Mouse (Mus musculus): ENCODE measurements at regions not wholly inside any gene's neighbourhood (a gene's known extent, or its start where the extent isn't known, plus 50 kb on each side); places are given as distances from the start of the nearest gene placed in this dataset.

- Histone ChIP-seq H3K36me3 (ENCODE audit: control insufficient read depth, insufficient read depth, low read length) (no peaks in the 10 kb centered on the region), H3K4me3 (ENCODE audit: control insufficient read depth in 1 of 2, insufficient read depth in 1 of 2, low read depth in 1 of 2, low read length in 2 of 2) (no peak overlapping the region), H3K4me1 (ENCODE audit: control insufficient read depth in 2 of 2, insufficient read depth in 2 of 2, low read length in 2 of 2) (peaks cover 0 to 3% of the 10 kb centered on the region in 2 experiments; a peak in 1 of 4 replicates), H3K27me3 (ENCODE audit: control insufficient read depth, insufficient read depth, low read length) (no peaks in the 10 kb centered on the region), H3K9me3 (ENCODE audit: control insufficient read depth, low read length) (no peaks in the 10 kb centered on the region), H3K4me2 (ENCODE audit: low read length) (no peak overlapping the region), H3K9ac (ENCODE audit: low read length) (no peak overlapping the region), H3K27ac (replicated peaks in 1 of 2; ENCODE audit: control insufficient read depth in 1 of 2, insufficient read depth in 1 of 2, low read depth in 2 of 2, low read length in 2 of 2) (no peak overlapping the region)
- WGBS = 42% methylated on average over 12 of the region's 12 CpGs
- no peak for ATAC-seq (ENCODE audit: insufficient number of reproducible peaks, insufficient read depth, low FRiP score, low read depth)
Measured at GRCm38 (mm10) chr16:76497041-76497808, 123.6 kb upstream of the Nrip1 start.

GRCm38 (mm10) chr16:76483419-76483818 is 109.8 kb upstream of the Nrip1 start:
- WGBS = 91% methylated on average over 5 of the region's 5 CpGs
- H3K9me3 ChIP-seq (ENCODE audit: control insufficient read depth, low read length) = no peaks in the 10 kb centered on the region
- H3K4me3 ChIP-seq (ENCODE audit: control insufficient read depth in 1 of 2, insufficient read depth in 1 of 2, low read depth in 1 of 2, low read length in 2 of 2) = no peak overlapping the region
- H3K9ac ChIP-seq (ENCODE audit: low read length) = no peak overlapping the region
- H3K36me3 ChIP-seq (ENCODE audit: control insufficient read depth, insufficient read depth, low read length) = no peaks in the 10 kb centered on the region
- no peaks in the 10 kb centered on the region for H3K4me1 ChIP-seq (ENCODE audit: control insufficient read depth in 2 of 2, insufficient read depth in 2 of 2, low read length in 2 of 2)
- H3K27me3 ChIP-seq (ENCODE audit: control insufficient read depth, insufficient read depth, low read length) = no peaks in the 10 kb centered on the region
- H3K4me2 ChIP-seq (ENCODE audit: low read length) = no peak overlapping the region
- ATAC-seq (ENCODE audit: insufficient number of reproducible peaks, insufficient read depth, low FRiP score, low read depth) = no peak
- H3K27ac ChIP-seq (replicated peaks in 1 of 2; ENCODE audit: control insufficient read depth in 1 of 2, insufficient read depth in 1 of 2, low read depth in 2 of 2, low read length in 2 of 2) = no peak overlapping the region

GRCm38 (mm10) chr16:76481966-76482365 is 108.3 kb upstream of the Nrip1 start:
- H3K9me3 ChIP-seq (ENCODE audit: control insufficient read depth, low read length) = no peaks in the 10 kb centered on the region
- WGBS = 89% methylated on average over 4 of the region's 4 CpGs
- no peak overlapping the region for H3K27ac ChIP-seq (replicated peaks in 1 of 2; ENCODE audit: control insufficient read depth in 1 of 2, insufficient read depth in 1 of 2, low read depth in 2 of 2, low read length in 2 of 2)
- no peak for ATAC-seq (ENCODE audit: insufficient number of reproducible peaks, insufficient read depth, low FRiP score, low read depth)
- H3K4me2 ChIP-seq (ENCODE audit: low read length) = no peak overlapping the region
- no peak overlapping the region for H3K4me3 ChIP-seq (ENCODE audit: control insufficient read depth in 1 of 2, insufficient read depth in 1 of 2, low read depth in 1 of 2, low read length in 2 of 2)
- H3K36me3 ChIP-seq (ENCODE audit: control insufficient read depth, insufficient read depth, low read length) = no peaks in the 10 kb centered on the region
- no peaks in the 10 kb centered on the region for H3K27me3 ChIP-seq (ENCODE audit: control insufficient read depth, insufficient read depth, low read length)
- no peaks in the 10 kb centered on the region for H3K4me1 ChIP-seq (ENCODE audit: control insufficient read depth in 2 of 2, insufficient read depth in 2 of 2, low read length in 2 of 2)
- no peak overlapping the region for H3K9ac ChIP-seq (ENCODE audit: low read length)

GRCm38 (mm10) chr16:76477474-76477873 is 103.8 kb upstream of the Nrip1 start:
- WGBS = 80% methylated on average over 8 of the region's 8 CpGs
- Histone ChIP-seq H3K36me3 (ENCODE audit: control insufficient read depth, insufficient read depth, low read length) (no peaks in the 10 kb centered on the region), H3K4me2 (ENCODE audit: low read length) (no peak overlapping the region), H3K9me3 (ENCODE audit: control insufficient read depth, low read length) (no peaks in the 10 kb centered on the region), H3K27me3 (ENCODE audit: control insufficient read depth, insufficient read depth, low read length) (no peaks in the 10 kb centered on the region), H3K4me3 (ENCODE audit: control insufficient read depth in 1 of 2, insufficient read depth in 1 of 2, low read depth in 1 of 2, low read length in 2 of 2) (no peak overlapping the region), H3K27ac (replicated peaks in 1 of 2; ENCODE audit: control insufficient read depth in 1 of 2, insufficient read depth in 1 of 2, low read depth in 2 of 2, low read length in 2 of 2) (no peak overlapping the region), H3K4me1 (ENCODE audit: control insufficient read depth in 2 of 2, insufficient read depth in 2 of 2, low read length in 2 of 2) (no peaks in the 10 kb centered on the region), H3K9ac (ENCODE audit: low read length) (no peak overlapping the region)
- ATAC-seq (ENCODE audit: insufficient number of reproducible peaks, insufficient read depth, low FRiP score, low read depth) = no peak

GRCm38 (mm10) chr16:76474481-76474880 is 100.9 kb upstream of the Nrip1 start:
- Histone ChIP-seq H3K36me3 (ENCODE audit: control insufficient read depth, insufficient read depth, low read length) (no peaks in the 10 kb centered on the region), H3K9me3 (ENCODE audit: control insufficient read depth, low read length) (no peaks in the 10 kb centered on the region), H3K4me2 (ENCODE audit: low read length) (no peak overlapping the region), H3K27me3 (ENCODE audit: control insufficient read depth, insufficient read depth, low read length) (no peaks in the 10 kb centered on the region), H3K4me1 (ENCODE audit: control insufficient read depth in 2 of 2, insufficient read depth in 2 of 2, low read length in 2 of 2) (no peaks in the 10 kb centered on the region), H3K4me3 (ENCODE audit: control insufficient read depth in 1 of 2, insufficient read depth in 1 of 2, low read depth in 1 of 2, low read length in 2 of 2) (no peak overlapping the region), H3K9ac (ENCODE audit: low read length) (no peak overlapping the region), H3K27ac (replicated peaks in 1 of 2; ENCODE audit: control insufficient read depth in 1 of 2, insufficient read depth in 1 of 2, low read depth in 2 of 2, low read length in 2 of 2) (no peak overlapping the region)
- ATAC-seq (ENCODE audit: insufficient number of reproducible peaks, insufficient read depth, low FRiP score, low read depth) = no peak
- 88% methylated on average over 6 of the region's 6 CpGs for WGBS

GRCm38 (mm10) chr16:76472386-76472785 is 98.8 kb upstream of the Nrip1 start:
- Histone ChIP-seq H3K9ac (ENCODE audit: low read length) (no peak overlapping the region), H3K36me3 (ENCODE audit: control insufficient read depth, insufficient read depth, low read length) (no peaks in the 10 kb centered on the region), H3K4me1 (ENCODE audit: control insufficient read depth in 2 of 2, insufficient read depth in 2 of 2, low read length in 2 of 2) (no peaks in the 10 kb centered on the region), H3K27ac (replicated peaks in 1 of 2; ENCODE audit: control insufficient read depth in 1 of 2, insufficient read depth in 1 of 2, low read depth in 2 of 2, low read length in 2 of 2) (no peak overlapping the region), H3K27me3 (ENCODE audit: control insufficient read depth, insufficient read depth, low read length) (no peaks in the 10 kb centered on the region), H3K9me3 (ENCODE audit: control insufficient read depth, low read length) (no peaks in the 10 kb centered on the region), H3K4me2 (ENCODE audit: low read length) (no peak overlapping the region), H3K4me3 (ENCODE audit: control insufficient read depth in 1 of 2, insufficient read depth in 1 of 2, low read depth in 1 of 2, low read length in 2 of 2) (no peak overlapping the region)
- ATAC-seq (ENCODE audit: insufficient number of reproducible peaks, insufficient read depth, low FRiP score, low read depth) = no peak
- WGBS = 63% methylated on average over 3 of the region's 3 CpGs

GRCm38 (mm10) chr16:76471081-76471480 is 97.5 kb upstream of the Nrip1 start:
- WGBS = 64% methylated on average over 3 of the region's 3 CpGs
- no peak overlapping the region for H3K9ac ChIP-seq (ENCODE audit: low read length)
- ATAC-seq (ENCODE audit: insufficient number of reproducible peaks, insufficient read depth, low FRiP score, low read depth) = no peak

GRCm38 (mm10) chr16:76459521-76459920 is 85.9 kb upstream of the Nrip1 start:
- no peak for ATAC-seq (ENCODE audit: insufficient number of reproducible peaks, insufficient read depth, low FRiP score, low read depth)
- Histone ChIP-seq H3K9ac (ENCODE audit: low read length) (no peak overlapping the region), H3K4me2 (ENCODE audit: low read length) (no peak overlapping the region), H3K9me3 (ENCODE audit: control insufficient read depth, low read length) (no peaks in the 10 kb centered on the region), H3K4me1 (ENCODE audit: control insufficient read depth in 2 of 2, insufficient read depth in 2 of 2, low read length in 2 of 2) (peaks cover 0 to 2% of the 10 kb centered on the region in 2 experiments; a peak in 1 of 4 replicates), H3K36me3 (ENCODE audit: control insufficient read depth, insufficient read depth, low read length) (no peaks in the 10 kb centered on the region), H3K27me3 (ENCODE audit: control insufficient read depth, insufficient read depth, low read length) (no peaks in the 10 kb centered on the region), H3K4me3 (ENCODE audit: control insufficient read depth in 1 of 2, insufficient read depth in 1 of 2, low read depth in 1 of 2, low read length in 2 of 2) (no peak overlapping the region), H3K27ac (replicated peaks in 1 of 2; ENCODE audit: control insufficient read depth in 1 of 2, insufficient read depth in 1 of 2, low read depth in 2 of 2, low read length in 2 of 2) (no peak overlapping the region)
- WGBS = 94% methylated on average over 1 of the region's 1 CpGs

More at GRCm38 (mm10) chr16:76471081-76471480, 97.5 kb upstream of the Nrip1 start:
- H3K4me1 ChIP-seq (ENCODE audit: control insufficient read depth in 2 of 2, insufficient read depth in 2 of 2, low read length in 2 of 2) = no peaks in the 10 kb centered on the region
- no peaks in the 10 kb centered on the region for H3K27me3 ChIP-seq (ENCODE audit: control insufficient read depth, insufficient read depth, low read length)
- H3K4me2 ChIP-seq (ENCODE audit: low read length) = no peak overlapping the region
- no peaks in the 10 kb centered on the region for H3K9me3 ChIP-seq (ENCODE audit: control insufficient read depth, low read length)
- no peak overlapping the region for H3K4me3 ChIP-seq (ENCODE audit: control insufficient read depth in 1 of 2, insufficient read depth in 1 of 2, low read depth in 1 of 2, low read length in 2 of 2)
- H3K27ac ChIP-seq (replicated peaks in 1 of 2; ENCODE audit: control insufficient read depth in 1 of 2, insufficient read depth in 1 of 2, low read depth in 2 of 2, low read length in 2 of 2) = no peak overlapping the region
- H3K36me3 ChIP-seq (ENCODE audit: control insufficient read depth, insufficient read depth, low read length) = no peaks in the 10 kb centered on the region

All from heart, embryonic 14.5 days (tissue).